Mouse (Mus musculus) kidney, postnatal 10 days (tissue): ENCODE results near the gene Blcap.

Experiments used
- DNase-seq: peaks from one replicate; pipeline ENCODE4 v3.0.0; 2021; ENCODE audit warnings: mixed read lengths

The Blcap gene

DNA sequence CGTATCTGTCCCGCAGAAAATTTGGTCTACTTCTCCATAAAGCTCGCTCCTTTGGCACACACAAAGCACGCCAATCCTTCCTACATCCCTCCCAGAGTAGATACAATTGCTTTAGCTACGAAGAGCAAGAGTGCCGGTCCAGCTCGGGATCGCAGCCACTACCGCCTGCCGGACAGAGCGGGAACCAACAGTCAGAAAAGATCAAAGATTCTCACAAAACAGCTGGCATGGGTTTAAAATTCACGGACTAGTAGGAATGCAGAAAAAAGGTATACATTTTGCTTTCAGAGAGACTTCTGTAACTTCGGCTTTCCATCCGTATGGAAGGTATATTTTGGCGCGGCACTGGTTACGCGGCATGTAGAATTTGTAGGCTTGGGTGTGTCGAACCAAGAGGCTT lies 11.6 kb downstream of the Blcap start:
- DNase-seq, result no peak

- DNase-seq, result no peak
Measured at GRCm38 (mm10) chr2:157558520-157558919, 12.6 kb downstream of the Blcap start.

DNA sequence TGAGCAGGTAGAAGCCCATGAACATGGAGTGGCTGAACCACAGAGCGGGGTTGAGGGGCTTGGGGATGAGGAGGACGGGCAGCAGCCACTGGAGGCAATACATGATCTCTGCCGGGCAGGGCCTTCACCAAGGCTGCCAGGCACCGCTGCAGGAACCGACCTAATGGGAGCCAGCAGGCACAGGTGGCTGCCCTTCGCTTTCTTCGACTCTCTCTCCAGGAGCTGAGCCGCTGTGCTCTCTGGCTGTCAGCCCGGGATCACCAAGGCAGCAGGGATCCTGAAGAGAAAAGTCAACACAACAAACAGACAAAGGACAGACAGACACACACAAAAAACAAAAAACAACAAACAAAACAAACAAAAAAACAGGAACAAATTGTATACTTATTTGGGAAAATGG lies 13.0 kb downstream of the Blcap start:
- DNase-seq, result no peak

- DNase-seq, result no peak
Measured at GRCm38 (mm10) chr2:157556074-157556698, 14.9 kb downstream of the Blcap start.

DNA sequence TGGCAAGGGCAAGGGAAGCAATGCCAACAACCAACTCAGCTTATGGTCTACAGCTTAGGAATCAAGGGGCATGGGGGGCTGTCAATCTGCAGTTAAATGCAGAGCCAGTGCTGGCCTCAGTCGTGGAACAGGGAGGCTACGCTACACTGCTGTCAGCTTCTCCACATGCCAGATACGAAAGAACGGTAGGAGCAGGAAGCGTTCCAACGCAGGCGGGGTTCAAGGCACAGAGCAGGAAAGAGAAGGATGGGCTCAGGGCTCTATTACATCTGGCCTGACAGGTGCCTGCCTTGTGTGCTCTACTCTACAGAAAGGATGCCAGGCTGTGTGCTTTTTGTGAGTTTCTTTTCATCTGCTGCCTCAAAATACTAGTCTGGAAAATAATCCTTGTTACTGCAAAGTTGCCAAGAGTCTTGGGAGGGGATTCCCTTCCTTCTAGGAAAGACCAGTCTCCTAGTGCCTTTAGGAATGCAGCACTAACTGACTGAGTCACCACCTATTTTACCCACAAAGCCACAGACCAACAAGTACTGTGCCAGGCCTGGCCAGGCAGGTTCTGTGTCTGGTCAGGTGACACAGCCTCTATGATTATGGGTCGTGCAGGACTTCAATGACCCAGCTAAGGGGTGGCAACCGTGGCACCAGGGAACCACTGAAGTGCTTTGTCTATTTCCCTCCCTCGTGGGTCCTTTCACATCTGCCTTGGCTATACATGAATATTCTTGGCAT lies 18.8 kb downstream of the Blcap start:
- DNase-seq, result no peak

DNA sequence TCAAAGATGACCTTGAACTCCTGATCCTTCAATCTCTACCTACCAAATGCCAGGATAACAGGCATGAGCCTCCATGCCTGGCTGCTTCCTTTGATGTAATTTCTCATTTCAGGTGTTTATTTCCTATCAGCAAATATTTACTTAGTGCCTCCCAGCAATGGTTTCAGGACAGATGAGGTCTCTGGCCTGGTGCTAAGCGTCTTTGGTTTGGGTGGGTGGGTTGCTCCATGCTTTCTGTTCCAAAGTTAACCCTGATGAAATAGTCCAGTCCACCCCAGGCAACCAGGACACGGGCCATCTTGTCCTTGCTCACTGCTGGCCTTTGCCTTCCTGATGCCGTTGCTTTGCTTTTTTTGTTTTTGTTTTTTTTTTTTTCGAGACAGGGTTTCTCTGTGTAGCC lies 20.8 kb downstream of the Blcap start:
- no peak for DNase-seq

- no peak for DNase-seq
Measured at GRCm38 (mm10) chr2:157546686-157547085, 24.4 kb downstream of the Blcap start.

- no peak for DNase-seq
Measured at GRCm38 (mm10) chr2:157544333-157544888, 26.7 kb downstream of the Blcap start.

- no peak for DNase-seq
Measured at GRCm38 (mm10) chr2:157542415-157542814, 28.7 kb downstream of the Blcap start.

- no peak for DNase-seq
Measured at GRCm38 (mm10) chr2:157541631-157542030, 29.4 kb downstream of the Blcap start.

GRCm38 (mm10) chr2:157540953-157541569 lies 30.0 kb downstream of the Blcap start:
- DNase-seq, result no peak

GRCm38 (mm10) chr2:157540073-157540952 lies 30.8 kb downstream of the Blcap start:
- peak; percentile 37 for DNase-seq

DNA sequence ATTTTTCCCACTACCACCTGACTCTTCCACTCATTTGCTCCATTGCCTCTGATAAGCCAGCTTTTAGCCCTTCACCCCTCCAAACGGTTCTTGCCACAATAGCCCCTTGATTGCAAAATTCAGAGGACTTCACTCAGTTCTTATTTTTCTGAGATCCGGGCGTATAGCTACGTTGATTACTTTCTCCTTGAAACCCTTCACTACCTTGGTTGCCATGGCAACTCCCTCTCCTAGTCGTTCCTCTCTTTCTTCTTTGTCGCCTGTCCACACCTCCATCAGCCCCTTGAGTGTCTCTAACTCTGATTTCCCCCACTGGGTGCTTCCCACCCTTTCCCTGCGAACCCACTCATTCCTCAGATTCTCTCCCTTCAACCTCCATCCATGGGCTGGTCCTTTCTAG lies 34.0 kb downstream of the Blcap start:
- no peak for DNase-seq

- DNase-seq, result no peak
Measured at GRCm38 (mm10) chr2:157536476-157537081, 34.5 kb downstream of the Blcap start.

DNA sequence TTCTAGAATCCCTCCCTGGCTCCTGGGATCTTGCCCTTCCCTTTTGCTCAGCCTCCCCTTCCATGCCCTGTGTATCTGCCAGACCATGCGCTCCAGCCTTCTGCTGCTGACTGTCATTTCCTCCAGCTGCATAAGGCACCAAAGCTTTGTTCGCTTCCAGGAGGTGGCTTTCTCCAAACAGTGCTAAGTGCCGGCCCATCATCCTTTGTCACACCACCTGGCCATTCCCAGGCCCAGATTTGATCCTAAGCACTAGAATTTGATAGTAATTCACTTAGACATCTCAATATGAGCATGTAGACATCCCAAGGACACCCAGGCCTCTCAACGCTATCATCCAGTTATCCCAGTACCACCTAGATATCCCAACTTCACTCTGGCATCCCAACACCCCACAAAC lies 36.9 kb downstream of the Blcap start:
- DNase-seq, result no peak

DNA sequence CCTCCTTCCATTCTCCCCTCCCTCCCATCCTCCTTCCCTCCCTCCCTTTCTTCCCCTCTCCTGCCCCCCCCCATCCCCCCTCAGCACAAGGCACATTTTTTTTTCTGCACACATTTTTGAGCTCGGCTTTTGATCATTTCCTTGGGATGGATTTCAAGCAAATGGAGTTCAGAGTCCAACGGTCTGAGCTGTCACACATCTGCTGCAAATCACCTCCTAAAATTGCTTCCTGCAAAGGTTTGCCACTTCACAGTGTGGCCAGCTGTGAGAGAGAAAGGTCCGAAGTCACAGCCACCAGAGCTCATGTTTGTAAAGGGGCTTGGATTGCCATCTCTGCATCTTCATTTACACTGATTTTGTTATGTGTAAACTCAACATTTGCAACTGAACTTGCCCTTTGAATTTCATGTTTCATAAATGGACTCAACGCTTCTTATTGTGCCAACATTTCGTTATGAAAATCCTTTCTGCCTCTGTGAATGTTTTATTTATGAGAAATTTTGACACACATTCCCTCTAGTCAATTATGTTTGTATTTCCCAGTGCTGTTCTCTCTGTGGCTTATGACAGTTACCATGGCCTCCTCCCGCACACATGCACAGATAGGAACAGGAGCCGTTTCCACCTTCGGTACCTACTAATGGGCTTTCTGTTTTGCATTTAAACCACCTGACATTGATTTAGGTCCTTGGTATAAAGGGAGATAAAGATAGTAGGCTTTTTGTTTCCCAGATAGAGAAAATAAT lies 39.2 kb downstream of the Blcap start:
- no peak for DNase-seq

GRCm38 (mm10) chr2:157530056-157530955 lies 40.8 kb downstream of the Blcap start:
- DNase-seq, result no peak

- no peak for DNase-seq
Measured at GRCm38 (mm10) chr2:157522556-157522955, 48.5 kb downstream of the Blcap start.

GRCm38 (mm10) chr2:157520496-157520895 lies 50.6 kb downstream of the Blcap start:
- DNase-seq, result no peak

DNA sequence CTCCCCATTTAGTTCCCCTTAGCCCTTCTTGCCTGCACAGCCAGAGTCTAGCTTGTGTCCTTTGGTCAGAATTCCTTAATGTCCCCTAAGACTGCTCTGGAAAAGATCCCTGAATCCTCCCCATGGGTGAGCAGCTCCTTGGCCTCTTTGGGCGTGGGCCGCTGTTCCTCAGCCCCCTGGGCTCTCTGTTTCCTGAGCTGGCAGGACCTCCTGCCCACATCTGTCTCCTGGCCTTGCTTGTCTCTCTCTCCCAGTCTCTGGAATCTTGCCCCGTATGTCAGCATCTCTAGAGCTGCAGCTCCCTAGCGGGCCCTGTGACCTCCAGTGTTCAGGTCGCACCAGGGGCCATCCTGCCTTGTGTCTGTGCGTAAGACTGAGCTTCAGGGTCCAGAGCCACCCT lies 51.6 kb downstream of the Blcap start:
- no peak for DNase-seq

DNA sequence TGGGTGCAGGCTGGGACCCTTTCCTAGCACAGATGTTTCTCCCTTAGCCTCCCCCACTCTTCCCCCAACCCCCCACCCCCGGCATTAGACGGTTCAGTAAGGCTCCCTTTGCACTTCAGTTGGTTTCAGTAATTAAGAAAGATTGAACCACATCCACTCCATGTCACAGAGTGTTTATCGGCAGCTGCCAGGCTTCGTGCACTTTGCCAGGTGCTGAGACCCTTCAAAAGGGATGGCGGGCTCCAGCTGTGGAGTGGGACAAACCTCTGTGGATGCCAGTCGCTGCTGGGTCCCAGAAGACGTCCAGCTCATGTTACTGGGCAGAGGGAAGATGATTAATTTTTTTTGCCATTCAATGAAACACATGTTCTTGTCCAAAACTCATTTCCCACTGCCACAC lies 52.6 kb downstream of the Blcap start:
- DNase-seq, result no peak
